Mouse (Mus musculus) CH12.LX (cell line): ENCODE measurements around the gene Eif4ebp2. TPM values are rescaled to one million over a fixed set of nuclear protein-coding genes. Genes with fewer than 3 reads are reported as not detected.

ENCODE experiments used
- DNase-seq: peaks from one replicate; pipeline ENCODE4 v3.0.0-alpha.2; 2013; ENCODE audit errors: extremely low read depth
- H3K27ac ChIP-seq: 2 replicates; pipeline ENCODE4 v1.5.1; 2012; ENCODE audit warnings: low read depth, mild to moderate bottlenecking, control low read depth, moderate library complexity; ENCODE audit not compliant: insufficient read depth
- H3K27me3 ChIP-seq: replicated peaks from 2 replicates; pipeline ENCODE3; 2012; ENCODE audit warnings: inconsistent platforms
- H3K36me3 ChIP-seq, 2 experiments: replicated peaks in 1 of 2; 2 replicates each; pipeline versions ENCODE3 to v1.6.1; 2012; ENCODE audit warnings: inconsistent platforms in 1 of 2, low read length in 1 of 2, mild to moderate bottlenecking in 1 of 2, mixed read lengths in 1 of 2, moderate library complexity in 1 of 2; ENCODE audit not compliant: control insufficient read depth in 1 of 2, insufficient read depth in 1 of 2
- H3K4me1 ChIP-seq, 2 experiments: 2 replicates each; pipeline ENCODE4 v1.6.1; 2012; ENCODE audit warnings: inconsistent platforms in 1 of 2, moderate library complexity in 1 of 2; ENCODE audit not compliant: insufficient read depth in 2 of 2, control insufficient read depth in 1 of 2
- H3K4me2 ChIP-seq: 2 replicates; pipeline ENCODE4 v1.6.1; 2012; ENCODE audit warnings: low read depth, mild to moderate bottlenecking, control low read depth; ENCODE audit not compliant: poor library complexity, insufficient read depth, severe bottlenecking
- H3K4me3 ChIP-seq, 3 experiments: fragments of 150-350 bp in 1 of 3; sonication (generic) in 1 of 3; replicated peaks in 1 of 3; 2 replicates each; pipeline versions ENCODE3 to v1.5.1; 2011 to 2012; ENCODE audit warnings: low read depth in 2 of 3, low read length in 2 of 3, mild to moderate bottlenecking in 2 of 3, moderate library complexity in 2 of 3, control low read depth in 1 of 3, improper control_type of control experiment in 1 of 3, inconsistent platforms in 1 of 3, mixed read lengths in 1 of 3; ENCODE audit not compliant: poor library complexity in 1 of 3
- H3K79me2 ChIP-seq: replicated peaks from 2 replicates; pipeline ENCODE4 v1.6.1; 2012; ENCODE audit warnings: mild to moderate bottlenecking, moderate library complexity; ENCODE audit not compliant: control insufficient read depth, poor library complexity, insufficient read depth, severe bottlenecking; ENCODE audit errors: extremely low read depth
- H3K9ac ChIP-seq: 2 replicates; pipeline ENCODE4 v1.6.1; 2012; ENCODE audit warnings: low read depth, mild to moderate bottlenecking, control low read depth, moderate library complexity; ENCODE audit not compliant: insufficient read depth
- H3K9me3 ChIP-seq: replicated peaks from 2 replicates; pipeline ENCODE3; 2012; ENCODE audit warnings: low read length, inconsistent platforms, mixed read lengths
- BHLHE40 ChIP-seq: IDR thresholded peaks from 2 replicates; pipeline ENCODE4 v1.6.1; 2011; ENCODE audit warnings: mild to moderate bottlenecking, low read depth, low read length, improper control_type of control experiment
- E2F4 ChIP-seq: IDR thresholded peaks from 2 replicates; pipeline ENCODE4 v1.6.1; 2011; ENCODE audit warnings: low read depth, low read length, improper control_type of control experiment; ENCODE audit not compliant: insufficient replicate concordance
- ELF1 ChIP-seq: IDR thresholded peaks from 2 replicates; pipeline ENCODE4 v1.6.1; 2014; ENCODE audit warnings: low read depth, mild to moderate bottlenecking, inconsistent platforms, low read length, improper control_type of control experiment
- EP300 ChIP-seq: IDR thresholded peaks from 2 replicates; pipeline ENCODE4 v1.6.1; 2011; ENCODE audit warnings: low read length, improper control_type of control experiment
- HCFC1 ChIP-seq: IDR thresholded peaks from 2 replicates; pipeline ENCODE4 v1.6.1; 2012; ENCODE audit warnings: low read depth, mild to moderate bottlenecking, inconsistent platforms, low read length, improper control_type of control experiment
- IRF4 ChIP-seq: IDR thresholded peaks from 2 replicates; pipeline ENCODE4 v1.6.1; 2014; ENCODE audit warnings: low read depth, mild to moderate bottlenecking, inconsistent platforms, low read length, improper control_type of control experiment
- JUN ChIP-seq: IDR thresholded peaks from 2 replicates; pipeline ENCODE4 v1.6.1; 2011; ENCODE audit warnings: low read depth, mild to moderate bottlenecking, low read length, improper control_type of control experiment, moderate library complexity; ENCODE audit not compliant: insufficient read depth
- JUND ChIP-seq: conservative IDR thresholded peaks from 2 replicates; pipeline ENCODE4 v1.6.1; 2011; ENCODE audit warnings: low read depth, low read length, improper control_type of control experiment
- MAFK ChIP-seq: IDR thresholded peaks from 2 replicates; pipeline ENCODE4 v1.6.1; 2011; ENCODE audit warnings: low read length, improper control_type of control experiment; ENCODE audit not compliant: insufficient replicate concordance
- MEF2A ChIP-seq: IDR thresholded peaks from 2 replicates; pipeline ENCODE4 v1.6.1; 2014; ENCODE audit warnings: low read depth, mild to moderate bottlenecking, inconsistent platforms, low read length, improper control_type of control experiment, borderline replicate concordance
- MYC ChIP-seq: IDR thresholded peaks from 2 replicates; pipeline ENCODE4 v1.6.1; 2011; ENCODE audit warnings: low read depth, mild to moderate bottlenecking, improper control_type of control experiment, low read length
- NELFE ChIP-seq: IDR thresholded peaks from 2 replicates; pipeline ENCODE4 v1.6.1; 2011; ENCODE audit warnings: low read depth, low read length, improper control_type of control experiment
- POLR2AphosphoS2 ChIP-seq: IDR thresholded peaks from 2 replicates; pipeline ENCODE4 v1.6.1; 2011; ENCODE audit warnings: low read depth, low read length, improper control_type of control experiment
- SIN3A ChIP-seq: IDR thresholded peaks from 2 replicates; pipeline ENCODE4 v1.6.1; 2012; ENCODE audit warnings: low read length, improper control_type of control experiment, inconsistent platforms
- TBP ChIP-seq: conservative IDR thresholded peaks from 2 replicates; pipeline ENCODE4 v1.6.1; 2011; ENCODE audit warnings: low read depth, low read length, improper control_type of control experiment
- USF1 ChIP-seq: IDR thresholded peaks from 2 replicates; pipeline ENCODE4 v1.6.1; 2014; ENCODE audit warnings: low read depth, mild to moderate bottlenecking, inconsistent platforms, low read length, improper control_type of control experiment
- USF2 ChIP-seq: conservative IDR thresholded peaks from 2 replicates; pipeline ENCODE4 v1.6.1; 2011; ENCODE audit warnings: low read depth, low read length, improper control_type of control experiment
- ZMIZ1 ChIP-seq: IDR thresholded peaks from 2 replicates; pipeline ENCODE4 v1.6.1; 2012; ENCODE audit warnings: low read depth, mild to moderate bottlenecking, inconsistent platforms, low read length, improper control_type of control experiment
- ZNF384 ChIP-seq: IDR thresholded peaks from 2 replicates; pipeline ENCODE4 v1.6.1; 2012; ENCODE audit warnings: low read depth, low read length, improper control_type of control experiment, inconsistent platforms
- dilution Hi-C: fragments of 300-500 bp; cut with MboI; formaldehyde crosslinking; loops from 2 replicates; pipeline ENCODE4 v1.14.3; 2020; ENCODE audit warnings: low sequenced_read_pairs; ENCODE audit not compliant: extremely low pct_unique_long_range_greater_than_20kb, extremely low pct_ligation_motif_present
- in situ Hi-C: fragments of 300-500 bp; cut with MboI; formaldehyde crosslinking; loops from 3 replicates; pipeline ENCODE4 v1.14.3; 2019; ENCODE audit warnings: low sequenced_read_pairs, low pct_ligation_motif_present, low pct_unique_long_range_greater_than_20kb, mixed read lengths
- polyA plus RNA-seq: library from polyadenylated mRNA; unstranded; fragments of >175 nt; gene quantifications from 2 replicates; pipeline ENCODE4 v1.2.1, GENCODE M21; 2012; ENCODE audit warnings: low read depth; ENCODE audit not compliant: insufficient read length
- total RNA-seq, 2 experiments: library from RNA; depleted of rRNA; stranded (reverse); fragments of 300-350 nt in 1 of 2; fragments of >200 nt in 1 of 2; gene quantifications; 2 replicates each; pipeline ENCODE4 v1.2.3; 2012 to 2014

The Eif4ebp2 gene
- total and polyA plus RNA-seq, 3 experiments, result 7.5 to 73.2 (median 16.4) TPM

DNA sequence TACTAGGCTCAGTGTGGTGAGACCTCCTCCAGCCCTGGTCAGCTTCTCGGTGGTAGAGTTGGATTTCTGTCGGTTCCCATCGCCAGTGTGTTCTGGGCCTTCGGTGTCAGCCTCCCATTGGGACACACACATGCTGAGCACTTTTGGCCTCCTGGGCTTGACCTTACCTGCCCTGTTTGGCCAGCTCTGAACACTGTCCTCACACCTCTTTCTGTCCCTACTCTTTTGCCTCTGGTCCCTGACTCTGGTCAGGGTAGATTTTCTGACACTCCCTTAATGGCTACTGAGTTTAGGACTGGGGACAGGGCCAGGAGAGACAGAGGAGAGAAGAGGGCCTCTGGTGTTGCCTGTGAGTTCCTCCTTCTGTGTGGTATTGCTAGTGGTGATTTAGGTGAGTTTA lies 27.5 kb upstream of the Eif4ebp2 start:
- Histone ChIP-seq H3K4me1 (peaks cover 2 to 60% of the 10 kb centered on the region in 2 experiments; a peak in 3 of 4 replicates), H3K27me3 (no peaks in the 10 kb centered on the region), H3K79me2 (no peaks in the 10 kb centered on the region), H3K4me2 (no peak overlapping the region), H3K9me3 (no peaks in the 10 kb centered on the region), H3K27ac (no peak overlapping the region), H3K36me3 (peaks cover 0 to 37% of the 10 kb centered on the region in 2 experiments), H3K9ac (no peak overlapping the region), H3K4me3 (no peak overlapping the region)
- dilution Hi-C loops (no loop called here), in situ Hi-C loops (loop anchor here (5.0 kb wide), 2 partner anchors 122 to 177 kb away; no protein-coding TSS in a partner anchor)
- DNase-seq, result no peak
- TF ChIP-seq ZNF384 (no peak), BHLHE40 (no peak), ELF1 (no peak), USF1 (no peak), MAFK (no peak), EP300 (no peak), TBP (no peak), NELFE (no peak), MYC (no peak), SIN3A (no peak), E2F4 (no peak), POLR2AphosphoS2 (no peak), JUND (no peak), ZMIZ1 (no peak), HCFC1 (no peak), MEF2A (no peak), USF2 (no peak)

DNA sequence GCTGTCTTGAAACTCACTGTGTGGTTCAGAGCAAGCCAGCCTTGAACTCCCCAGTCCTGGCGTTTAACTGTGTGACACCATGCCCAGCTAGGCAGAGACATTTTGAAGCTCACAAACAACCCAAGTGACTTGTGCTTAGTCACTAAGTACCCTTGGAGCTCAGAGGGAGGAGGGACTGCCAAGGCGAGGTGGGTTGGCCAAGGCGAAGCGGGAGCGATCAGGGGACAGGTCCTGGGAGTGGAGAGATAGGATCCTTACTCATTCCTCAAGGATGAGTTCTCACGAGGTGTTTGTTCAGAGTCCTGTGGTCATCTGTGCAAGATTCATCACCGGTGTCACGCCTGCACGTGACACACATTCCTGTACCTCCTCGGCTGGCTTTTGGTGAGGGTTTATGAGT lies 27.0 kb upstream of the Eif4ebp2 start:
- Histone ChIP-seq H3K4me1 (peaks cover 2 to 62% of the 10 kb centered on the region in 2 experiments; a peak in 3 of 4 replicates), H3K9me3 (no peaks in the 10 kb centered on the region), H3K4me3 (no peak overlapping the region), H3K4me2 (no peak overlapping the region), H3K79me2 (no peaks in the 10 kb centered on the region), H3K36me3 (peaks cover 0 to 33% of the 10 kb centered on the region in 2 experiments), H3K27ac (no peak overlapping the region), H3K27me3 (no peaks in the 10 kb centered on the region), H3K9ac (no peak overlapping the region)
- in situ Hi-C loops, result loop anchor here (5.0 kb wide), 2 partner anchors 123 to 178 kb away; no protein-coding TSS in a partner anchor
- TF ChIP-seq JUN, result no peak
- no peak for TF ChIP-seq ELF1
- no peak for TF ChIP-seq USF2
- TF ChIP-seq MAFK, result no peak
- TF ChIP-seq IRF4, result no peak
- TF ChIP-seq MEF2A, result no peak
- no peak for TF ChIP-seq HCFC1
- no peak for TF ChIP-seq ZMIZ1
- DNase-seq, result no peak
- dilution Hi-C loops, result no loop called here
